20 mouse cellular contexts compared by ENCODE assay signal in genomic region chr16:87728703-87729102, GRCm38 (mm10). TPM values are rescaled to one million over a fixed set of nuclear protein-coding genes. Genes with fewer than 3 reads are reported as not detected.
DNase-seq lines count a peak whose midpoint lies in the region; ATAC-seq lines count a peak whose summit lies in the region.
"Had no signal": no experiment of that assay in that cellular context is flagged by ENCODE, and none has a peak within 500 bp of the region (broad histone marks: within the 10 kb centered on the region; RNA-seq: fewer than 3 reads in every experiment).

No protein-coding gene starts in this region.

- H3K36me3 ChIP-seq in hindbrain, embryonic 12.5 days: peaks cover 58% of the 10 kb centered on the region

- H3K27me3 ChIP-seq in hindbrain, embryonic 12.5 days: no peaks in the 10 kb centered on the region
- H3K27me3 ChIP-seq: forebrain, embryonic 13.5 days; hindbrain, embryonic 13.5 days; intestine, embryonic 15.5 days; Patski had no signal

- H3K27ac ChIP-seq in hindbrain, embryonic 12.5 days: no peak overlapping the region
- H3K27ac ChIP-seq: forebrain, embryonic 10.5 days; forebrain, embryonic 13.5 days; heart, adult 2 months; heart, embryonic 10.5 days; hindbrain, embryonic 13.5 days; intestine, embryonic 15.5 days had no signal

- H3K9ac ChIP-seq in hindbrain, embryonic 12.5 days: no peak overlapping the region
- H3K9ac ChIP-seq: forebrain, embryonic 13.5 days; hindbrain, embryonic 13.5 days; intestine, embryonic 15.5 days had no signal

- no peak for ATAC-seq in hindbrain, embryonic 12.5 days (ENCODE audit: low FRiP score)
- ATAC-seq: forebrain, embryonic 13.5 days; forebrain, embryonic 16.5 days; hindbrain, embryonic 16.5 days; intestine, embryonic 15.5 days; Patski had no signal

- no peaks in the 10 kb centered on the region for H3K9me3 ChIP-seq in hindbrain, embryonic 12.5 days (replicated peaks)
- H3K9me3 ChIP-seq: forebrain, embryonic 10.5 days; forebrain, embryonic 13.5 days; heart, embryonic 10.5 days; hindbrain, embryonic 13.5 days; intestine, embryonic 15.5 days had no signal

- no peak overlapping the region for H3K4me3 ChIP-seq in hindbrain, embryonic 12.5 days
- H3K4me3 ChIP-seq: forebrain, embryonic 10.5 days; forebrain, embryonic 13.5 days; heart, adult 2 months; heart, embryonic 10.5 days; hindbrain, embryonic 13.5 days; intestine, embryonic 15.5 days had no signal

- H3K4me1 ChIP-seq in hindbrain, embryonic 12.5 days: no peaks in the 10 kb centered on the region
- H3K4me1 ChIP-seq: forebrain, embryonic 10.5 days; hindbrain, embryonic 13.5 days had no signal

- 91% methylated on average over 8 of the region's 8 CpGs for WGBS in hindbrain, embryonic 12.5 days

- intact Hi-C loops in gastrocnemius, postnatal 14 days (cut with DNase I; ENCODE audit: low total_unique reads): no loop called here

- no peak overlapping the region for H3K4me2 ChIP-seq in hindbrain, embryonic 12.5 days (replicated peaks)
- H3K4me2 ChIP-seq: forebrain, embryonic 13.5 days; hindbrain, embryonic 13.5 days; intestine, embryonic 15.5 days had no signal

- peak; percentile 2 for DNase-seq in gastrocnemius, postnatal 25 days
- no peak for DNase-seq in gastrocnemius, postnatal 14 days
- peak; percentile 45 for DNase-seq in naive thymus-derived CD4-positive, alpha-beta T cell, adult 2 months (ENCODE audit: low read depth)
- DNase-seq in thymus, postnatal 25 days: peak; percentile 69
- no peak for DNase-seq in MN1 (ENCODE audit: low spot score)
- DNase-seq: adrenal gland, postnatal 10 days; cerebellum, adult 11 months; cerebellum, adult 2 months; cerebellum, adult 9-11 months; gastrocnemius, postnatal 10 days; heart, adult 2 months had no signal

RNA-seq across cellular contexts. Expression of gene Bach1, which starts 30.0 kb away (rescaled TPM):
- 10 to 100 TPM; 13.8 to 18.0 TPM for total RNA-seq in gastrocnemius, postnatal 25 days (2021)
- 10 to 100 TPM; 12.5 to 14.6 TPM for total RNA-seq in gastrocnemius, postnatal 14 days (2021)
- polyA plus RNA-seq in hindbrain, embryonic 12.5 days (2016; fragmentation: Nextera tagmentation; extraction: Ambion mirVana): 26.2 and 26.3 TPM in 2 replicates

Comparison
In these comparisons a context has a peak if more than half of its experiments do, and no peak if none do; other contexts are left out.
1. DNase-seq: peak in gastrocnemius, postnatal 25 days (single experiment), naive thymus-derived CD4-positive, alpha-beta T cell, adult 2 months (single experiment) and thymus, postnatal 25 days (single experiment); none in gastrocnemius, postnatal 14 days (single experiment) and MN1 (single experiment).